3 mouse cellular contexts compared by ENCODE assay signal in genomic region chr9:78488021-78488420, GRCm38 (mm10). TPM values are rescaled to one million over a fixed set of nuclear protein-coding genes. Genes with fewer than 3 reads are reported as not detected.
"Had no signal": no experiment of that assay in that cellular context is flagged by ENCODE, and none has a peak within 500 bp of the region (broad histone marks: within the 10 kb centered on the region; RNA-seq: fewer than 3 reads in every experiment).

No protein-coding gene starts in this region.

RNA-seq across cellular contexts. Expression of gene Gm17324, which starts 39.4 kb away (rescaled TPM):
- total RNA-seq: megakaryocyte progenitor cell, adult 5-6 weeks; monocyte, adult 5-6 weeks had no signal
- polyA plus RNA-seq: small intestine, adult 2 months had no signal
